Mouse (Mus musculus) liver, embryonic 14.5 days (tissue): ENCODE results near the gene Afdn.

Experiments used
- CTCF ChIP-seq: IDR thresholded peaks from 2 replicates; pipeline ENCODE4 v1.5.1; 2016; ENCODE audit warnings: antibody characterized with exemption, low read depth, control low read depth
- EP300 ChIP-seq: IDR thresholded peaks from 2 replicates; pipeline ENCODE4 v1.6.1; 2016; ENCODE audit warnings: antibody characterized with exemption, low read depth

DNA sequence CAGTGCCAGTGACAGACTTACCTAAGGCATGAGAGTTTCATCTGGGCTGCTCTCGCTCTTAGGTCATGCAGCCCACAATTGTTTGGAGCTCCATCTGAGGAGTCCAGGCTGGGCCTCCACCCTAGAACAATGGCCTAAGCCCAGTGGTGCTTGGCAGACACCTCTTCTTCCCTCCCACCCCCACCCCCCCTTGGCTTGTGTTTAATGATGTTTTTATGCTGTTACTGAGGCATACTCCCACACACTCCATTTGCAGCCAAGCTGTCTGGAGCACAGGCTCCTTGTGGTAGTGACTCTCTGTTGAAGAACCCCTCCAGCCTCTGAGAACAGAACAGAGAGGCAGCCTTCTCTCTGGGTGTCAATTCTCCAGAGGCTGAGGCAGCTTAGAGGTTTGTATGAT is 113.9 kb downstream of the Afdn start:
- TF ChIP-seq EP300 (no peak), CTCF (no peak)
